Mouse (Mus musculus) mouse trophoblast stem cell (cell line): ENCODE data around the gene Gpd1l.

Source experiments
- in situ Hi-C, 2 experiments: fragments of 300-500 bp; cut with MseI, MboI; formaldehyde crosslinking; loops; 2 replicates in 1 of 2; 3 replicates in 1 of 2; pipeline ENCODE4 v1.15.1; 2025

Gene Gpd1l

GRCm38 (mm10) chr9:114851419-114852190 is 82.2 kb downstream of the Gpd1l start:
- in situ Hi-C loops: no loop called here
